Mouse (Mus musculus): ENCODE measurements around the gene Vill. TPM values are rescaled to one million over a fixed set of nuclear protein-coding genes. Genes with fewer than 3 reads are reported as not detected.
A peak's percentile ranks its signal among the peaks of the same experiment; 100 is the strongest.

The Vill gene
- polyA plus RNA-seq, 1 experiment from 2014 or later, result 9.0 TPM

DNA sequence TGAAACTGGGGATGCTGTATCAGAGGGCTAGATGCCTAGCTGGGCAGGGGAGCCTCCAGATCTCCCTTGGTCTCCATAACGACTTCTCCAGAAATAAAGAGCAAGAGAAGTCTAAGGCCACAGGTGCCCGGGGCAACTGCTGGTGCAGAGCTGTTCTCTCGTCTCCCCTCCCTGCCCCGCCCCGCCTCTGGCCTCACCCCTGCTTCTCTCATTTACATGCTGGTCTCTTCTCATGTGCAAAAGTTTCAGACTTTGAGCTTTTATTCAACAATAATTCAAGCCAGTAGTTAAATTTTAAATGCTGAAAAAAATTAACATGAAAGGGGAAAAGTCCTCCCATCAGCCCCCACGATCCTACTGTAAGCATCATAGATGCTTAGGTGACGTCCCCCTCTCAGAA lies 30.8 kb upstream of the Vill start:
- no peak overlapping the region for H3K27ac ChIP-seq (ENCODE audit: low read length)
- H3K27me3 ChIP-seq (ENCODE audit: control insufficient read depth, insufficient read depth, low read length), result no peaks in the 10 kb centered on the region
- no peaks in the 10 kb centered on the region for H3K4me1 ChIP-seq (ENCODE audit: control insufficient read depth, insufficient read depth, low read length)
- no peak for ATAC-seq (replicated peaks; ENCODE audit: extremely low read depth, insufficient read depth, low FRiP score)
- WGBS, result 83% methylated on average over 7 of the region's 7 CpGs
- no peak overlapping the region for H3K4me3 ChIP-seq (ENCODE audit: low read length)
- no peak overlapping the region for H3K9ac ChIP-seq (ENCODE audit: low read length)
- 0 out of 2 replicates have a peak, but pooled peaks cover 6% of the 10 kb centered on the region for H3K36me3 ChIP-seq (ENCODE audit: control insufficient read depth, insufficient read depth)
- H3K9me3 ChIP-seq (replicated peaks; ENCODE audit: control insufficient read depth, low read length), result no peaks in the 10 kb centered on the region
- no peak overlapping the region for H3K4me2 ChIP-seq (ENCODE audit: low read depth, low read length)

DNA sequence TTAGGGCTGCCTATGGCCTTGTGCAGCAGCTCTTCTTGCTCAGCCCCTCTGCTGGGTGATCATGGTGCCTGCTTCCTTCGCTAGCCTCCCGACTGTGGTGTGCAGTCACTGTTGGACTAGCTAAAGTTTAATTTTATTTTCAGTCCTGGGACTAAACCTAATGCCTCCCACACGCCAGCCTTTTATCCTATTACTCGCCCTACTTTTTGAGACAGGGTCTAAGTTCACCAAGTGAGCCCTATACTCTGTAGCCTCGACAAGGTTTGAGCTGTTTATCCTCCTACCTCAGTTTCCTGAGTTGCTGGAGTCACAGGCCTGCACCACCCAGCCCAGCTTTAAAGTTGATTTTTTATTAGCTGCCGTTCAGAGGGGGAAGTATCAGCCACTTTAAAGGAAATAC lies 27.3 kb upstream of the Vill start:
- Histone ChIP-seq H3K27ac (ENCODE audit: low read length) (no peak overlapping the region), H3K36me3 (ENCODE audit: control insufficient read depth, insufficient read depth) (peaks cover 4% of the 10 kb centered on the region), H3K27me3 (ENCODE audit: control insufficient read depth, insufficient read depth, low read length) (no peaks in the 10 kb centered on the region), H3K4me2 (ENCODE audit: low read depth, low read length) (no peak overlapping the region), H3K9me3 (replicated peaks; ENCODE audit: control insufficient read depth, low read length) (no peaks in the 10 kb centered on the region), H3K4me3 (ENCODE audit: low read length) (no peak overlapping the region), H3K9ac (ENCODE audit: low read length) (no peak overlapping the region), H3K4me1 (ENCODE audit: control insufficient read depth, insufficient read depth, low read length) (no peaks in the 10 kb centered on the region)
- ATAC-seq (replicated peaks; ENCODE audit: extremely low read depth, insufficient read depth, low FRiP score), result no peak
- 77% methylated on average over 6 of the region's 6 CpGs for WGBS

DNA sequence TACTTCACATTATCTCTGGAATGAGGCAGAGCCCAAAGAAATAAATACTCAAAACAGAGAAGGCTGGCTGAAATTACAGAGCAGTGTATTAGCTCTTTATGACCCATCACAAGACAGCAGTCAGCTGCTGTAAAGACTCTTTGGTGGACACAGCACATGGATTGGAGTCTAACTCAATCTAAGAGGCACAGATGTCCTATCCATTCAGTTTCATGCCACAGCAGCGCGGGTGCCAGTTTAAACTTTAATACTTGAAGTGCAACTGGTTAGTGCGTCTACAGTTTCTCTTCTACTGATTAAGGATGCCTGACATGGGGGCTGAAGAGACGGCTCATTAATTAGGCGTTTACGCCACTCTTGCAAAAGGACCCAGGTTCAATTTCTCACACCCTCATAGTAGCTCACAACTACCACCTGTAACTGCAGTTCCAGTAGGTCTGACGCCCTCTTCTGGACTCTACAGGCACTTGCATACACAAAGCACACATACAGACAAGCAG lies 26.7 kb upstream of the Vill start:
- Histone ChIP-seq H3K36me3 (ENCODE audit: control insufficient read depth, insufficient read depth) (peaks cover 10% of the 10 kb centered on the region), H3K9me3 (replicated peaks; ENCODE audit: control insufficient read depth, low read length) (no peaks in the 10 kb centered on the region), H3K9ac (ENCODE audit: low read length) (no peak overlapping the region), H3K27ac (ENCODE audit: low read length) (no peak overlapping the region), H3K4me1 (ENCODE audit: control insufficient read depth, insufficient read depth, low read length) (no peaks in the 10 kb centered on the region), H3K4me3 (ENCODE audit: low read length) (no peak overlapping the region), H3K4me2 (ENCODE audit: low read depth, low read length) (no peak overlapping the region), H3K27me3 (ENCODE audit: control insufficient read depth, insufficient read depth, low read length) (no peaks in the 10 kb centered on the region)
- ATAC-seq (replicated peaks; ENCODE audit: extremely low read depth, insufficient read depth, low FRiP score), result no peak
- WGBS, result 90% methylated on average over 7 of the region's 7 CpGs

DNA sequence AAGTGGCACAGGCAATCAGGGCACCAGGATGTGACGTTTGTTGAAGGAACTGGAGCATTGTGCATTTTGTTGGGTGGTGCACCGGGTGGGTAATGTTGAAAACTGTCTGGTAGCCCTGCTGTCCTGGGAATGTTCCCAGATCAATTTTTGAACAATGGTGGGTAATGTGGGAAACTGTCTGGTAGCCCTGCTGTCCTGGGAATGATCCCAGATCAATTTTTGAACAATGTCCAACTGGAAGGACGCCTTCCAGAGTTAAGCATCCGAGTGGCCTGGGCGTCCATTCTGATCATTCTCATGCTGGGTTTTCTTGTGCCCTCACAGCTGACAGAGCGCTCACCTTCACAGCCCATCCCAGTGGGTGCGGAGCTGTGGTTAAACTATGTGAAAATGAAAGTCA lies 25.2 kb upstream of the Vill start:
- no peak for ATAC-seq (replicated peaks; ENCODE audit: extremely low read depth, insufficient read depth, low FRiP score)
- WGBS, result 88% methylated on average over 7 of the region's 7 CpGs

DNA sequence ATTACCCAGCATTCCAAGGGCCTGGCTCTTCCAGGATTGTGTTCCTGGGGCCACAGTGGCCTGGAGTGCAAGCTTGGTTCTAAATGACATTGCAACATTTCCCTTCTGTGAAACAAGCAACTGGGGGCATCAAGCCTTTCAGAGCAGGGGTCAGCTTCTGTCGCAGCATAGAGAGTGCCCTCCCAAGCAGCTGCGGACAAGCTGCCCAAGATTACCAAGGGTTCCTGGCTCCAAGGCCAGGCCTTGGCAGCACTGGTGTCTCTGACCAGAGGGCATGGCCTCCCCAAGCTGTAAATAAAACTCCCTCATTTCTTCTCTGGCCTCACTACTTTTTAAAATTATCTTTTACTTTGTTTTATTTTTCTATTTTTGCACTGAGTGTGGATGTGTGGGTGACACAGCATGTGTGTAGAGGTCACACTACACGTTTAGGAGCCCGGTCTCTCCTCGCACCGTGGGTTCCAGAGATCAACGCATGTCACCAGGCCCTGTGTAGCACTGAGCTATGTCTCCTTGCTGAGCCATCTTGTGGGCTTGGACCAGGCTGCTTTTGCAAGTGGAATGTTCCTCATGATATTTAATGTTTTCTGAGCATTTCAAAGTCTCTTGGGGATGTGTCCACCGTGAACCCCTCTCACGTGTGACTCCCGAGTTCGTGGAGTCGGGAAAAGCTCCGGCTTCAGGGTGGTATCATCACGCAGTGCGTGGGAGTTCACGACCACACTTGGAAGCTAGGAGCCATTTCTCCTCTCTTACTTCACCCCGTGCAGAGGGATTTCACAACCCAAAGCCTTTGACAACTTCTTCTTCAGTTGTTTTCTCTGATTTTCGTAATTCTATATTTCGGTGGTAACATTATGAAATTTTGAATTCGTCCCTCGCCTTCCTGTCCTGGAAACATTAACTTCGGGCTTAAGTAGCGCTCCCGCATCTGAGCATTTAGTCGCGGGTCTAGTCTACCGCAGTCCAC lies 24.1 kb upstream of the Vill start:
- WGBS, result 92% methylated on average over 27 of the region's 27 CpGs
- H3K4me1 ChIP-seq (ENCODE audit: control insufficient read depth, insufficient read depth, low read length), result peaks cover 6% of the 10 kb centered on the region; the same call in 1 of the 2 replicates

More for the DNA sequence above, 25.2 kb upstream of the Vill start:
- no peaks in the 10 kb centered on the region for H3K9me3 ChIP-seq (replicated peaks; ENCODE audit: control insufficient read depth, low read length)
- no peak overlapping the region for H3K4me3 ChIP-seq (ENCODE audit: low read length)
- no peaks in the 10 kb centered on the region for H3K27me3 ChIP-seq (ENCODE audit: control insufficient read depth, insufficient read depth, low read length)
- peaks cover 5% of the 10 kb centered on the region; the same call in 1 of the 2 replicates for H3K4me1 ChIP-seq (ENCODE audit: control insufficient read depth, insufficient read depth, low read length)
- peaks cover 10% of the 10 kb centered on the region for H3K36me3 ChIP-seq (ENCODE audit: control insufficient read depth, insufficient read depth)
- no peak overlapping the region for H3K27ac ChIP-seq (ENCODE audit: low read length)
- H3K9ac ChIP-seq (ENCODE audit: low read length), result no peak overlapping the region
- no peak overlapping the region for H3K4me2 ChIP-seq (ENCODE audit: low read depth, low read length)

DNA sequence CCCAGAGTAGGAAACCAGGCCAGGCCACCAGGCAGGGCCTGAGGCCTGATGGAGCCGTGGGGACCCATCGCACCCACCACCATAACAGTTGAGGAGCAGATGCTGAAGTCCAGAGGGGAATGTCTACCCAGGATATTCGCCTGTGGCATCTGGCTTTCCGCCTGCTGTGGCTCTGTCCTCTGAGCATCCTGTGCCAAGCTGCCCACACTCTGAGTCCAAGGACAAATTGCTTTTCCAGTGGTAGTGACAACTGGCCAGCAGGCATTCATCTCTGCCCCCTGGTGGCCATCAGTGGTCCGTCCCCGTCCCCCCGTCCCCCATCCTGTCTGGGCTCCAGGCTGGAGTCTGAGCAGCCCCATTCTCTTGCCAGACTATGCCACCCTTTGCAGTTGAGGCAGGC lies 23.0 kb upstream of the Vill start:
- ATAC-seq (replicated peaks; ENCODE audit: extremely low read depth, insufficient read depth, low FRiP score), result peak; percentile 47; the same call in 1 of the 2 replicates
- H3K9me3 ChIP-seq (replicated peaks; ENCODE audit: control insufficient read depth, low read length), result no peaks in the 10 kb centered on the region
- H3K4me2 ChIP-seq (ENCODE audit: low read depth, low read length), result no peak overlapping the region
- no peak overlapping the region for H3K9ac ChIP-seq (ENCODE audit: low read length)
- 55% methylated on average over 7 of the region's 7 CpGs for WGBS
- peaks cover 6% of the 10 kb centered on the region; the same call in 1 of the 2 replicates for H3K4me1 ChIP-seq (ENCODE audit: control insufficient read depth, insufficient read depth, low read length)
- no peak overlapping the region for H3K4me3 ChIP-seq (ENCODE audit: low read length)
- H3K27me3 ChIP-seq (ENCODE audit: control insufficient read depth, insufficient read depth, low read length), result no peaks in the 10 kb centered on the region
- peaks cover 11% of the 10 kb centered on the region for H3K36me3 ChIP-seq (ENCODE audit: control insufficient read depth, insufficient read depth)
- H3K27ac ChIP-seq (ENCODE audit: low read length), result no peak overlapping the region

More for the DNA sequence above, 24.1 kb upstream of the Vill start:
- no peaks in the 10 kb centered on the region for H3K27me3 ChIP-seq (ENCODE audit: control insufficient read depth, insufficient read depth, low read length)
- no peak overlapping the region for H3K4me2 ChIP-seq (ENCODE audit: low read depth, low read length)
- no peaks in the 10 kb centered on the region for H3K9me3 ChIP-seq (replicated peaks; ENCODE audit: control insufficient read depth, low read length)
- H3K27ac ChIP-seq (ENCODE audit: low read length), result no peak overlapping the region
- no peak overlapping the region for H3K4me3 ChIP-seq (ENCODE audit: low read length)
- H3K36me3 ChIP-seq (ENCODE audit: control insufficient read depth, insufficient read depth), result peaks cover 10% of the 10 kb centered on the region
- H3K9ac ChIP-seq (ENCODE audit: low read length), result no peak overlapping the region
- no peak for ATAC-seq (replicated peaks; ENCODE audit: extremely low read depth, insufficient read depth, low FRiP score)

DNA sequence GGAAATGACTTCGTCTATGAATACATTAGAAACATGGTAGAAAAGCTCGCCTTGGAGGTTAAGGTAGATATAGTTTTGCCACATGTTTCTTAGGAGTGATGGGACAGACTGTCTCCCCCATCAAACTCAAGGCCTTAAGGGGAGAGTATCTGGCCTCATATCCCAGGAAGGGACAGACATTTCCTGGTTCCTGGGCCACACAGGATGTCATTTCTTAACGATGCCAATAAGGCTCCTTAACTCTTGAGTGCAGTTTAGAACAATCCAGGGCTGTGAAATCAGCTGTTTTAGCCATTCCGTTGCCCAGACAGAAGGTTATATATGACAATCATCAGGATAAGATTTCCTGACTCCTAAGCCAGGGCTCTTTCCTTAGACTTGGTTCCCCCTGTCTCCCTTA lies 21.5 kb upstream of the Vill start:
- ATAC-seq (replicated peaks; ENCODE audit: extremely low read depth, insufficient read depth, low FRiP score), result no peak
- Histone ChIP-seq H3K4me2 (ENCODE audit: low read depth, low read length) (no peak overlapping the region), H3K27me3 (ENCODE audit: control insufficient read depth, insufficient read depth, low read length) (no peaks in the 10 kb centered on the region), H3K4me1 (ENCODE audit: control insufficient read depth, insufficient read depth, low read length) (peaks cover 11% of the 10 kb centered on the region; the same call in 1 of the 2 replicates), H3K27ac (ENCODE audit: low read length) (no peak overlapping the region), H3K9me3 (replicated peaks; ENCODE audit: control insufficient read depth, low read length) (no peaks in the 10 kb centered on the region), H3K9ac (ENCODE audit: low read length) (no peak overlapping the region), H3K36me3 (ENCODE audit: control insufficient read depth, insufficient read depth) (peaks cover 13% of the 10 kb centered on the region), H3K4me3 (ENCODE audit: low read length) (no peak overlapping the region)
- WGBS, result 83% methylated on average over 4 of the region's 4 CpGs

DNA sequence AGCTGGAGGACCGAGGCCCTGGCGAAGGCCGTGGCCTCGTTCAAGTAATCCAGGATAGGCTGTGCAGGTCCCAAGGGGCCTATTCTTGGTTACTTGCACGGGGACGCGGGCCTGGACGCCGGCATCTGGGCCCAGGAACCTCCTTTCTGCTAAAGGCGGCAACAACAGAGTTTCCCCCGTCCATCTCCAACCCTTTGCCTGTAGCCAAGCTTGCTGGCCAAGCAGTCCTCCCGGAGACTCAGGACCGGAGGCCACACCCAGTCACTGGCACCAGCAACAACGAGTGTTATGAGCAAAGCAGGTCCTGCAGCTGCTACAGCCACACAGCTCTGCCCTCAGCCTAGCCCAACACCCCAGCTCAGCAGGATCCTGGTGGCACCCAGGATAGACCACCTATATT lies 20.8 kb upstream of the Vill start:
- ATAC-seq (replicated peaks; ENCODE audit: extremely low read depth, insufficient read depth, low FRiP score), result 0 out of 2 replicates have a peak, but pooled peaks have one; percentile 22
- Histone ChIP-seq H3K4me3 (ENCODE audit: low read length) (no peak overlapping the region), H3K9ac (ENCODE audit: low read length) (no peak overlapping the region), H3K4me1 (ENCODE audit: control insufficient read depth, insufficient read depth, low read length) (peaks cover 15% of the 10 kb centered on the region), H3K9me3 (replicated peaks; ENCODE audit: control insufficient read depth, low read length) (no peaks in the 10 kb centered on the region), H3K27ac (ENCODE audit: low read length) (peak overlapping the region; percentile 30; the same call in 1 of the 2 replicates), H3K4me2 (ENCODE audit: low read depth, low read length) (no peak overlapping the region), H3K36me3 (ENCODE audit: control insufficient read depth, insufficient read depth) (peaks cover 13% of the 10 kb centered on the region), H3K27me3 (ENCODE audit: control insufficient read depth, insufficient read depth, low read length) (no peaks in the 10 kb centered on the region)
- WGBS, result 71% methylated on average over 14 of the region's 14 CpGs

DNA sequence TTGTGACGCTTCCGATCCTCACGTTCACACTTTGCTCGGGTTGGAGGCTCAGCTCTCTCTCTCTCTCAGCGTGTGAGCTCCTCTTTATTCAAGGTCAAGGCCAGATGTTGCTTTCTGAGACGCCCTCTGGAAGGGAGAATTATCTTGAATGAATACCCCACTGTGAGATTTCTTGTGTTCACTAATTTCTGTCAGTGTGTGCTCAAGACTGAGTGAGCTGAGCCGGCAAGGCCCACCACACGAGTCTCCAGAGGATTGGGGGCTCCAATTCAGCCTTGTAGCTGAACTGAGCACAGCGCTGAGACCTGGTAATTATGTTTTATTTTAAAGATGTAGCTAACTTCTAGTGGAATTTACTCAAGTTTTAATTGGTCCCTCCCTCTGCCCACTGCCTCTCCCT lies 20.0 kb upstream of the Vill start:
- Histone ChIP-seq H3K27ac (ENCODE audit: low read length) (0 out of 2 replicates have a peak overlapping the region, but pooled peaks have one; percentile 13), H3K27me3 (ENCODE audit: control insufficient read depth, insufficient read depth, low read length) (no peaks in the 10 kb centered on the region), H3K9me3 (replicated peaks; ENCODE audit: control insufficient read depth, low read length) (no peaks in the 10 kb centered on the region), H3K4me3 (ENCODE audit: low read length) (no peak overlapping the region), H3K36me3 (ENCODE audit: control insufficient read depth, insufficient read depth) (peaks cover 16% of the 10 kb centered on the region), H3K4me2 (ENCODE audit: low read depth, low read length) (no peak overlapping the region), H3K9ac (ENCODE audit: low read length) (no peak overlapping the region), H3K4me1 (ENCODE audit: control insufficient read depth, insufficient read depth, low read length) (peaks cover 16% of the 10 kb centered on the region)
- no peak for ATAC-seq (replicated peaks; ENCODE audit: extremely low read depth, insufficient read depth, low FRiP score)
- 66% methylated on average over 9 of the region's 9 CpGs for WGBS

Data from heart, embryonic 16.5 days (tissue).